Mouse (Mus musculus) spleen, adult 2 months (tissue): ENCODE results near the gene Nudt6. TPM values are rescaled to one million over a fixed set of nuclear protein-coding genes. Genes with fewer than 3 reads are reported as not detected.

Source experiments
- DNase-seq, 2 experiments: peaks; one replicate each; pipeline versions ENCODE4 v3.0.0 to v3.0.0-alpha.2; 2012 to 2021; ENCODE audit warnings: low spot score in 2 of 2, low read depth in 1 of 2
- H3K27ac ChIP-seq: fragments of 200-500 bp; 2 replicates; pipeline ENCODE4 v1.5.1; 2012; ENCODE audit warnings: low read length, inconsistent platforms; ENCODE audit not compliant: insufficient read depth
- H3K27me3 ChIP-seq: fragments of 200-500 bp; 2 replicates; pipeline ENCODE4 v1.6.1; 2012; ENCODE audit warnings: mild to moderate bottlenecking, moderate library complexity, low read length, inconsistent platforms; ENCODE audit not compliant: control insufficient read depth, insufficient read depth
- H3K36me3 ChIP-seq: fragments of 200-500 bp; 2 replicates; pipeline ENCODE4 v1.6.1; 2012; ENCODE audit warnings: mild to moderate bottlenecking, low read length, inconsistent platforms; ENCODE audit not compliant: control insufficient read depth, insufficient read depth
- H3K4me1 ChIP-seq: fragments of 200-500 bp; 2 replicates; pipeline ENCODE4 v1.6.1; 2011; ENCODE audit warnings: inconsistent platforms; ENCODE audit not compliant: control insufficient read depth, insufficient read depth, insufficient read length
- H3K4me3 ChIP-seq: fragments of 200-500 bp; 2 replicates; pipeline ENCODE4 v1.5.1; 2011; ENCODE audit warnings: mild to moderate bottlenecking, inconsistent platforms; ENCODE audit not compliant: insufficient read depth, insufficient read length; ENCODE audit errors: extremely low read depth
- CTCF ChIP-seq: fragments of 200-500 bp; IDR thresholded peaks from 2 replicates; pipeline ENCODE4 v1.5.1; 2011; ENCODE audit warnings: mild to moderate bottlenecking, inconsistent platforms; ENCODE audit not compliant: insufficient read depth, insufficient read length, insufficient replicate concordance; ENCODE audit errors: extremely low read depth
- POLR2A ChIP-seq: fragments of 200-500 bp; IDR thresholded peaks from 2 replicates; pipeline ENCODE4 v1.6.1; 2011; ENCODE audit warnings: low read depth, low read length, inconsistent platforms
- WGBS: fragments of 180-500 bp; shearing (Covaris S2); methylation state at CpG from one replicate; pipeline ENCODE4 v1.1.7; 2018; 5-methylcytosine and 5-hydroxymethylcytosine counted together
- polyA plus RNA-seq: library from polyadenylated mRNA; depleted of rRNA; stranded (reverse); fragments of >200 nt; gene quantifications from 2 replicates; pipeline ENCODE4 v1.2.3, GENCODE M21; 2012

Gene Nudt6
- polyA plus RNA-seq, 1 experiment = 11.6 TPM

- H3K4me3 ChIP-seq = no peak overlapping the region
- no peak for TF ChIP-seq CTCF
- TF ChIP-seq POLR2A = no peak
- H3K36me3 ChIP-seq = peaks cover 10% of the 10 kb centered on the region
- no peak for DNase-seq
- 90% methylated on average over 3 of the region's 3 CpGs for WGBS
- peaks cover 4% of the 10 kb centered on the region; the same call in 1 of the 2 replicates for H3K4me1 ChIP-seq
- H3K27ac ChIP-seq = no peak overlapping the region
- H3K27me3 ChIP-seq = no peaks in the 10 kb centered on the region
Measured at GRCm38 (mm10) chr3:37426069-37426468, 6.1 kb upstream of the Nudt6 start.

DNA sequence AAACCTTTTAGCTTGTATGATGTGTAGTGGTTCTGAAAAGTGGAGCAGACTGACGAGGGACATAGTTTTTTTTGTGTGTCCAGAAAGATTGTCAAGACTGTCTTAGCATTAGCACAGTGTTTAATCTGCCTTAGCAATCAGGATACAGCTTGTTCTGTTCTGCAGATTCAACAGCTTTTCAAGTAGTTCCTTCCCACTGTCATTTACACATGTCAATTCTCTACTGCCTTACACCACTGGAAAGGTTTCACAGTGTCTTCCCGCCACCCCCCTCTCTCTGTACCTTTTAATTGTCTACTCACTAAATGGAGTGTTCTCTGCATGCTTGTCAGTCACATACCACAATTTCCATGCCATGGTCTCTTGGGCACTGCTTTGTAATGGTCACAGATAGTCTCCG, 1.2 kb upstream of the Nudt6 start:
- Histone ChIP-seq H3K27me3 (no peaks in the 10 kb centered on the region), H3K4me3 (peak overlapping the region; percentile 79), H3K36me3 (peaks cover 4% of the 10 kb centered on the region), H3K4me1 (no peaks in the 10 kb centered on the region; the same call in 1 of the 2 replicates), H3K27ac (no peak overlapping the region)
- WGBS = 9% methylated on average over 3 of the region's 3 CpGs
- no peak for DNase-seq
- TF ChIP-seq POLR2A (no peak), CTCF (no peak)

- Histone ChIP-seq H3K27me3 (no peaks in the 10 kb centered on the region), H3K36me3 (peaks cover 3% of the 10 kb centered on the region; the same call in 1 of the 2 replicates), H3K27ac (peak overlapping the region; percentile 97), H3K4me3 (peak overlapping the region; percentile 79), H3K4me1 (no peaks in the 10 kb centered on the region; the same call in 1 of the 2 replicates)
- DNase-seq = peak in 1 of 2 experiments; percentile 11
- under 1% methylated on average over 24 of the region's 24 CpGs for WGBS
- TF ChIP-seq CTCF (no peak), POLR2A (no peak)
Measured at GRCm38 (mm10) chr3:37420641-37421040, 630 bp upstream of the Nudt6 start.

DNA sequence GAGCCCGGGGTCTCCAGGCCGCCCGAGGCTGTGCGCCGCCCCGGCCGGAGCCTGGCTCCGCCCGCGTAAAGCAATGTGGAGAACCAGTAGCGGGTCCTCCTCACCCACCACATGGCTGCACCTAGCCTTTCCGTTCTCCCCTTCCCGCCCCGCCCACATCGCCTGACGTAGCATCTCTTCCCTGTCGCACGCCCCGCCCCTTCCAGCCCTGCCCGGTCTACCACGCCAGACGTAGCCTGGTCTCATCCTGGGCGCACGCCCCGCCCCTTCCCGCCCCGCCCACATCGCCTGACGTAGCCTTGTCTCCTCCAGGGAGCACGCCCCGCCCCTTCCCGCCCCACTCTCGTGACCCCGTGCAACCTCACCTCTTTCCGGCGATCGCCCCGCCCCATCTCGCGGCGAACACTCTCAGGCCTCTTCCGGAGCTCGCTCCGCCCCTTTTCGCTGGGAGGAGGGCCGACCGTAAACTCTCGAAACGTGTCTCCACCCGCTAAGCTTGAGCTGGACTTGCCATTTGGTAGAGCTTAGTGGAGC, 486 bp downstream of the Nudt6 start, which contains the start of gene Spata5:
Gene Spata5 (plus strand): TSS at position 439 of the 534 bp plus-strand sequence.
- WGBS = under 1% methylated on average over 47 of the region's 50 CpGs
- peak; percentile 84 for TF ChIP-seq POLR2A
- no peak for TF ChIP-seq CTCF
- DNase-seq = peak; percentile 98 to 99
- Histone ChIP-seq H3K4me1 (no peaks in the 10 kb centered on the region; the same call in 1 of the 2 replicates), H3K27me3 (no peaks in the 10 kb centered on the region), H3K27ac (peak within 1 kb of the TSS; percentile 97), H3K36me3 (no peaks in the 10 kb centered on the region), H3K4me3 (peak within 1 kb of the TSS; percentile 79)

DNA sequence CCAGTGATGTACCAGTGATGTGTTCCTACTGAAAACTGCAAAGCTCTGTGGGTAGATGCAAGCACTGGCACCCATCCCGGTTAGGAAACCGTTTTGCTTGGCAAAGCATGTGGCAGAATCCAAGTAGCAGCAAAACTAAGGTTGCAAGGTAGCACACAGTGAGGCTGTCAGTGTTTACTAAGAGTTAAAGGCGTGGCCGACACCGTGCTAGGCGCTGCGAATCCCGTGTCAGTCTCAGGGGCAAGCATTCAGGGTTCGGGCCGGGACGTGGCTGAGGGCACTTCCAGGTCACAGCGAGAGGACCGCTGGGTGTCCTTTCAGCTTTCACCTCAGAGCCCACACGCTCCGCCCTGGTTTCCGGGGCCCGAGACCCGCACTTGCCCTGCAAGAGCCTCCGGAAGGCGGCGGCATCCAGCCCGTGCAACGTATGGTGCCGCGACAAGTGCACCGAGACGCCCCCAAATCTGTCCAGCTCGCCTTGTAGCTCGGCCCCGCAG, 1.0 kb downstream of the Nudt6 start:
- H3K4me3 ChIP-seq = peak overlapping the region; percentile 75
- no peaks in the 10 kb centered on the region for H3K27me3 ChIP-seq
- H3K36me3 ChIP-seq = no peaks in the 10 kb centered on the region
- DNase-seq = peak; percentile 5 to 77
- H3K27ac ChIP-seq = peak overlapping the region; percentile 93
- under 1% methylated on average over 30 of the region's 30 CpGs for WGBS
- TF ChIP-seq CTCF = no peak
- TF ChIP-seq POLR2A = no peak
- no peaks in the 10 kb centered on the region; the same call in 1 of the 2 replicates for H3K4me1 ChIP-seq

DNA sequence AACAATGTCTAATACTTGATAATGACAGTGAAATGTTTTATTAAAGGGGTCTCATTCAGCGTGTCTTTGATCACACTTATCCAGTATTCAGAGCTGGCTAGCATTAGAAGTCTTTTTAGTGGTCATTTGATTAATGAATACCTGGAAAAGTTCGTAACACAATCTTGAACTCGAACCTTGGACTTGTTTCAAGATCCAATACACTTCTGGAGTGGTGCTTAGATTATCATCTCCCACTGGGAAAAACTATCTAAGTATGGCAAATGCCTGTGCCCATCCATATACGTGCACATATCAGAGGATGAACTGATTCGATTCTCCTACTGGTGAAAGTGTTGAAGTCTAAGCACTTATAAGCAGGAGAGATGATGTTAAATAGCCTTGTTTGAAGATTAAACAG, 1.7 kb downstream of the Nudt6 start:
- WGBS = 77% methylated on average over 5 of the region's 5 CpGs
- H3K27me3 ChIP-seq = no peaks in the 10 kb centered on the region
- DNase-seq = no peak
- H3K4me1 ChIP-seq = no peaks in the 10 kb centered on the region; the same call in 1 of the 2 replicates
- no peak overlapping the region for H3K27ac ChIP-seq
- H3K36me3 ChIP-seq = no peaks in the 10 kb centered on the region
- TF ChIP-seq POLR2A = no peak
- TF ChIP-seq CTCF = no peak
- no peak overlapping the region for H3K4me3 ChIP-seq

- no peak for TF ChIP-seq POLR2A
- TF ChIP-seq CTCF = no peak
- Histone ChIP-seq H3K27me3 (no peaks in the 10 kb centered on the region), H3K4me3 (no peak overlapping the region), H3K27ac (no peak overlapping the region), H3K36me3 (peaks cover 3% of the 10 kb centered on the region; the same call in 1 of the 2 replicates), H3K4me1 (no peaks in the 10 kb centered on the region; the same call in 1 of the 2 replicates)
- WGBS = 64% methylated on average over 14 of the region's 14 CpGs
- peak; percentile 32 to 64 for DNase-seq
Measured at GRCm38 (mm10) chr3:37414413-37414960, 5.5 kb downstream of the Nudt6 start.
